Mouse (Mus musculus) fat pad, adult 2 months (tissue): Measurements from ENCODE around the gene Casz1.
A peak's percentile ranks its signal among the peaks of the same experiment; 100 is the strongest.

ENCODE experiments used
- DNase-seq: peaks from one replicate; pipeline ENCODE4 v3.0.0-alpha.2; 2011; ENCODE audit warnings: low read depth, low spot score; ENCODE audit errors: extremely low read depth

Casz1 gene

GRCm38 (mm10) chr4:148928316-148928715 is 124.1 kb downstream of the Casz1 start:
- DNase-seq = no peak

GRCm38 (mm10) chr4:148928876-148929275 is 124.6 kb downstream of the Casz1 start:
- no peak for DNase-seq

DNA sequence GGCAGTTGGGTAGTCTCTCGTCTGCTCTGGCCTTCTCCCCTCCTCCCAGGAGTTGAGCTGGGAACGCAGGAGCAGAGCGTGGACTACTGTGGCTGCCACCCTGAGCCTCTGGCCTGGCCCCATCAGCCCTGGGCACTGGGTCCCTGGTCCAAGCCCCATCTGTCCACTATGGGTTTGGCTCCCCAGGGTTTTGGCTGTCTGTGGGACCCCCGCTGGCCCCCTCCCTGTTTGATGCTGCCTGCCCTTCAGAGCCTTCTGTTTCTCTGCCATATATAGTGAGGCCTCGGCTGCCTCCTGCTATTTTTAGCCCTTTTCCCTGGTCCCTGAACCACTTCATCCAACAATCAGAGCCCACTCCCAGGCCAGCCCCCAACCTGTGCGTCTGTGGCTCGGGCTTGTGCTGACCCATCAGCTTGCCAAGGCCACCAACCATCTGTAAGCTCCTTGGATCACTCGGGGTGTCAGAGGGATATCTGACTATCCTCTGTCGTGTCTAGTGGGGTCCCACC is 126.5 kb downstream of the Casz1 start:
- no peak for DNase-seq

GRCm38 (mm10) chr4:148933109-148933508 is 128.9 kb downstream of the Casz1 start:
- no peak for DNase-seq

- no peak for DNase-seq
These were observed 131.0 kb downstream of the Casz1 start for GRCm38 (mm10) chr4:148935211-148935610.

DNA sequence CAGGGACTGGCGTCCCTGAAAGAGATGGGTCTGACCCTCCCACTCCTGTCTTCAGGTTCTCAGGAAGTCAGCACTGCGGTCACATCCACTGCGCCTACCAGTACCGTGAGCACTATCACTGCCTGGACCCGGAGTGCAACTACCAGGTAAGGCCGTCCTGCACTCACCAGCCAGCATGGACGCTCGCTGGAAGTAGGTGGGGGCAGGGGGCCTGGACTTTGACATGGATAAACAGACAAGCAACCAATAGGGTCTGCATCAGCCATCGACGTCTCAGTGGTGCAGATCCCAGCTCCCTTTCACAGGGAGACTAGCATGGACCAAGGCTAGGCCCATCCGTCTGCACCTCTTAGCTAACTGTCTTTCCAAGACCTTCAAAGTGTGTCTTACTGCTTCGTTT is 131.9 kb downstream of the Casz1 start:
- DNase-seq = no peak

DNA sequence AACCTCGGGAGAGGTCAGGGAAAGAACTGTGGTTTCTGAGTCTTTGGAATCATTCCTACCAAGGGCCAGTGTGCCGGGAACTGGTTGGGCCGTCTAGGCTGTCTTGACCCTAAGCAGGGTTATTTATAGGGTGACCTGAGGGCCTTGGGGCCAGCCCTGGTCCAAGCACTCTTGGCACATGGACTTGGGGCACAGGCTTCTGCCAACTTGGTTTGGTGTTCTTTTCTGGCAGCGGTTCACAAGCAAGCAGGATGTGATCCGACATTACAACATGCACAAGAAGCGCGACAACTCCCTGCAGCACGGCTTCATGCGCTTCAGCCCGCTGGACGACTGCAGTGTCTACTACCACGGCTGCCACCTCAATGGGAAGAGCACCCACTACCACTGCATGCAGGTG is 132.5 kb downstream of the Casz1 start:
- peak; percentile 62 for DNase-seq

- DNase-seq = no peak
These were observed 134.3 kb downstream of the Casz1 start for GRCm38 (mm10) chr4:148938546-148938945.

DNA sequence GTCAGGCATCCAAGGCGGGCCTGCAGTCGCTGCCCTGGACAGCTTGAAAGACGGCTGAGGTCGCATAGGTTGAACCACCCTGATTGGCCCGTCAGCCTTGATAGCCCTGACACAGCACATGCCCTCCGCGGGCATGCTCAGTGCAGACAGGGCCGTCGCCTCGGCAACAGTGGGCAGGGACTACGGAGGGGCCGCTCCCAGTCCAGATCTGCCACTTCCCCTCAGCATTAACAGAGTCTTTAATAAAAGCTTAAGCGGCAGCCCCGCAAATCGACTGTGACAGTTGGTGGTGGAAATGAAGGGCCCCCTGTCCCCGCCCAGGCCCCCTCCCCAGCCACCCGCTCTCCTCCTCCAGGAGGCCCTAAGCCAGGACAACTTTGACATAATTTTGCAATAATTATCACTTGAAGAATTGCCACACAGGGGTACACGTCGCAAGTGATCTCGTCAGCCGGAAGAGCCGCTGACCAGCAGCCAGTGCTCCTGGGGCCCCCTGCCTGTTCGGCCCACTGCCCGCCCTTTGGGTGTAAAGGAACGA is 136.5 kb downstream of the Casz1 start:
- no peak for DNase-seq

- no peak for DNase-seq
These were observed 137.1 kb downstream of the Casz1 start for GRCm38 (mm10) chr4:148941321-148941720.

- DNase-seq = no peak
These were observed 138.9 kb downstream of the Casz1 start for GRCm38 (mm10) chr4:148943099-148943498.

GRCm38 (mm10) chr4:148945476-148945881 is 141.2 kb downstream of the Casz1 start:
- DNase-seq = peak; percentile 67

DNA sequence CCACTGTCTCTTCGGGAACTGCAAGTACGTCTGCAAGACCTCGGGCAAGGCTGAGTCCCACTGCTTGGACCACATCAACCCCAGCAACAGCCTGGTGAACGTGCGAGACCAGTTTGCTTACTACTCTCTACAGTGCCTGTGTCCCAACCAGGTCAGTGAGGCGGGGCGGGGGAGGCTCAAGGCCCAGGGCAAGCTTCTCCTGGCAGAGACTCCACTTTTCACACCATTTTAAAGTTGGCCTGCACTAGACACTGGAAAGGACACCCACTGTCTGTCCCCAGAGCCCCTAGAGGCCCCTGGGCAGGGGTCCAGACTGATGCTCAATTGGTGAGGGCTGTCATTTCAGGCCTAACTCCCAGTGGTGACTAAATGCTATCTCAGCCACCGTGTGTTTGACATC is 141.8 kb downstream of the Casz1 start:
- DNase-seq = peak; percentile 80

DNA sequence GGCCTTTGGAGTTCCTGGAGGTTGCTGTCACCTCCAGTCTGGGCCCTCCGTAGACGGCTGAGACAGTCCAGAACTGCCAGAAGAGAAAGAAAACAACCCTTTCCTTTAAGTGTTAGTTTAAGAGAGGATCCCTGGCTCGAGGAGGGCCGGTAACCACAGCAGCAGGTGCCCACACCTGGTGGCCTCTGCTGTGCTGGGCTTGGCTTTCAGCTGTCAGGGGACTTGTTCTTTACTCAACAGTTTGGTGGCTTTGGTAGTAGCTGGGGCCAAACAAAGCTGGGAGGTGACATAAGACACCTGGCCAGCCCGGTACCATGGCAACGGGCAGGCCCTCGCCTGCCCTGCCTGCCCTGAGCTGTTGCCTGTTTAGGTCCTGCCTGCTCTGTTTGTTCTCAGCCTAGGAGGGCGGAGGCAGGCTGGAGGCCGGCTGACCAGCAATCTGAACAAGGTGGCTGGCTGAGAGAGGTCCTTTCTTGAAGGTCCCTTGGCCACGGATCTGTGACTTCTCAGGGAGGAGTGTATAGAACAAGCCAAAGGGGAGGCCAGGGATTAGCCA is 143.7 kb downstream of the Casz1 start:
- DNase-seq = peak; percentile 70

DNA sequence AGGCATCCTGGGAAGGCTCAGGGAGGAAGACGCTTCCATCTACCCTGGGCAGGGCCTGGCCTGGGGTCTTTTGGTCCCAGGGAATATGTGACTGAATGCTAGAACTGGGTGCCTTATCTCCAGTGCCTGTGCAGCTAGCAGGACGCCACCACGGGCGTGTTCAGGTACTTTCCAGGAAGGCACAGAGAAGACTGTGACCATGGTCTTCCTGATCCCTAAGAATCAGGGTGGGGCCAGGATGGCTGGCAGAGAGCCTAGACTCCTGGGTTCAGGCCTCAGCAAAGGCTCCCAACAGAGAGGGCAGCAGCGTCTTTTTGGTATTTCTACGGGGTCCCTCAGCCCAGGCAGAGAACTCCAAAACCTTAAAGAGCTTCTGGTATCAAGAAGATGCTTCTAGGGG is 146.3 kb downstream of the Casz1 start:
- DNase-seq = no peak

DNA sequence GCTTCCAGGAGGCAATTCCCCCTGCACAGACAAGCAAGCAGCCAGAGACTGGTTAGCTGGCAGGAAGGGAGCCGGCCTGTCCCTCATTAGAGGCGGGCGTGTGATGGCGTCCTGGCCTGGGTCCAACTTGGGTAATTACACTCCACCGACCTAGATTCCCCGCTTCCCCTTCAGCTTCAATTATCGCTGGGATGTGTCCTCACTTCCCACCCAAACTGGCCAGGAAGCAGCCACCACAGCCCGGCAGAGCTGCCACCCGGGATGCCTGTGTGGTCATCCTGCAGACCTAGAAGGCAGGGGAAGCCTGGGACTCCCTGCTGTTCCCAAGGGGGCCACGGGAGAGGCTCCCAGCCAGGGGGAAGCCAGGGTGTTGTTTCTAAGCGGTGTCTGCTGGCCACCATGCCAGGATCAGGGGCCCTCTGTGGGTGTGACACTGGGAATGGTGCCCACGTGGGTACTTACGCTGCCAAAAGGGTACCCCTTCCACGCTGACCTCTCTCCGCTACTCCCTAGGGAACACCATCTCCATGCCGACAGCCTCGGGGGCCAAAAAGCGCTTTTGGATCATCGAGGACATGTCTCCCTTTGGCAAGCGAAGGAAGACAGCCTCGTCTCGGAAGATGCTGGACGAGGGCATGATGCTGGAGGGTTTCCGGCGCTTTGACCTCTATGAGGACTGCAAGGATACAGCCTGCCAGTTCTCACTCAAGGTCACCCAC is 146.9 kb downstream of the Casz1 start:
- DNase-seq = no peak

- DNase-seq = no peak
These were observed 147.6 kb downstream of the Casz1 start for GRCm38 (mm10) chr4:148951821-148952291.

- DNase-seq = no peak
These were observed 148.3 kb downstream of the Casz1 start for GRCm38 (mm10) chr4:148952328-148953222.

DNA sequence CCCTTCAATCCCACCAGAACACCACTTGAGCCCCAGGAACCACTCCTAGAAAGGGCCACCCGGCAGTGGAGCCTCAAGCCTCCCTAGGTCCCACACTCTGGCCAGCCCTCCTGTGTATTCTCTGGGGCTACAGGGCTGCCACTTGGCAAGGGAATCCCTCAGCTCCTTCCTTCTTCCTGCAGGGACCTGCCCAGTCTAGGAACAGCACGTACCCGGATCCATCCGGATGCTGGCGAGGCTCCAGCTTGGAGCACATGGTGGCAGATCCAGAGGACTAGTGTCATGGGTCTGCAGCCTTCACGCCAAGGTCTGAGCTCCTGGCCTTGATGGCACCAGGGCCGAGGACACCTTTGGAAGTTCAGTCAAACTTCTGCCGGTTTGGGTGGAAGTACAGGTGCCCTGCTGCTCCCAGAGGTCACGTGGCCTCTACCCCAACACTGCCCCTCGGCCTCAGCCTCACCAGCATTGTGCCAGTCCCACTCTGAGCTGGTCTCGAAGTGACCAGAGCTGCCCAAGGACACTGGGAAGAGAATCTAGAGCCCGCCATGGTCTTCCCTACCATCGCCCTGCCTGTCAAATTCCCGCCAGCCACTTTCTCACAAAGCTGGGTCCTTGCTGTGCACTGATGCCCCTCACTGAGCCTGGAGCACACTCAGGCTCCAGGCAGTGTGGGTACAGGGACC is 151.0 kb downstream of the Casz1 start:
- DNase-seq = peak; percentile 75

- DNase-seq = no peak
These were observed 155.8 kb downstream of the Casz1 start for GRCm38 (mm10) chr4:148960011-148960410.

DNA sequence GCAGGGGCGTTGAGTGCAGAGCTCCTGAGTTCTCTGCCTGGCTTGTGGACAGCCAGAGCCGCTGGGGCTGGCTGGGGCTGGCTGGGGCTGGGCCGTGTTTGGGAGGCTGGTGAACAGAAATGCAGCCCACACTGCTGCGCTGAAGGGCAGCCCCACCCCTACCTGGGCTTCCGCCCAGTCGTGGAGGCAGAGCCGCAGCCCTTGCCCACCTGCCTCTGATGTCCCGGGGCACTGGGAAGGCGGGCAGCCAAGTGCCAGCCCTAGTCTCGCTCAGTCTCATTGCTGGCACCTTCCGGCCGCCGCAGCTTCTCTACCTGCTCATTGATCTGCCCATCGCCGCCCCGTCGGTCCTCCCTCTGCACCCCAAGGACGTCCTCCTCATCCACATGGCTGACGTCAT is 156.9 kb downstream of the Casz1 start:
- DNase-seq = no peak
